Mouse (Mus musculus): ENCODE data around the gene Thada.

DNA sequence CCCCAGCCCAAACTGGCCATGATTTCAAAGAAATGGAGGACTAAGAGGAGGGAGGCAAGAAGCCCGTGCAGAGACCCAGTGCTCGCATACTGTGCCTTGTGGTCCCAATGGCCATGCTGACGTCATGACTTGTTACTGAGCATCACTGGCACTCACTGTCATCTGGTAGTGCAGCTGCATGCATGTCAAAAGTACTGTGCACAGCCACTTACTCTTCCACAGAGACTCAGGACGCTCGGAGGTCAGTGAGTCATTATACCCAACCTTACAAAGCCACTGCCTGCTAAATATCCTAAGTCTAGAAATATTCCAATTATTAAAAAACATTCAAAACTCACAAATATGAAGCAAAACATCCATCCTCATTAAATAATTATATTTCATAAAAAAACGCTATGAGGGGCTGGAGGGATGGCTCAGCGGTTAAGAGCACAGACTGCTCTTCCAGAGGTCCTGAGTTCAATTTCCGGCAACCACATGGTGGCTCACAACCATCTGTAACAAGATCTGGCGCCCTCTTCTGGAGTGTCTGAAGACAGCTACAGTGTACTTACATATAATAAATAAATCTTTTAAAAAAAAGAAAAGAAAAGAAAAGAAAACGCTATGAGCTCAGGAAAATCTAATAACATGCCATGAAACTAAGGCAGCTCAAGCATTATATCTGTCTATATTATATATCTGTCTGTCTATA is 106.9 kb downstream of the Thada start:
- TF ChIP-seq POLR2A (IDR thresholded peaks at IDR 0.05; ENCODE audit: borderline replicate concordance, insufficient read depth, low read length) = no peak
- no peak for TF ChIP-seq CTCF (IDR thresholded peaks at IDR 0.05; ENCODE audit: borderline replicate concordance, insufficient read depth, low read depth, low read length)

Measured in cerebellum, adult 2 months (tissue).